Mouse (Mus musculus): ENCODE measurements around the gene Fam172a. TPM values are rescaled to one million over a fixed set of nuclear protein-coding genes. Genes with fewer than 3 reads are reported as not detected.

The Fam172a gene
- polyA plus RNA-seq, 1 experiment from 2014 or later, result 23.3 TPM

DNA sequence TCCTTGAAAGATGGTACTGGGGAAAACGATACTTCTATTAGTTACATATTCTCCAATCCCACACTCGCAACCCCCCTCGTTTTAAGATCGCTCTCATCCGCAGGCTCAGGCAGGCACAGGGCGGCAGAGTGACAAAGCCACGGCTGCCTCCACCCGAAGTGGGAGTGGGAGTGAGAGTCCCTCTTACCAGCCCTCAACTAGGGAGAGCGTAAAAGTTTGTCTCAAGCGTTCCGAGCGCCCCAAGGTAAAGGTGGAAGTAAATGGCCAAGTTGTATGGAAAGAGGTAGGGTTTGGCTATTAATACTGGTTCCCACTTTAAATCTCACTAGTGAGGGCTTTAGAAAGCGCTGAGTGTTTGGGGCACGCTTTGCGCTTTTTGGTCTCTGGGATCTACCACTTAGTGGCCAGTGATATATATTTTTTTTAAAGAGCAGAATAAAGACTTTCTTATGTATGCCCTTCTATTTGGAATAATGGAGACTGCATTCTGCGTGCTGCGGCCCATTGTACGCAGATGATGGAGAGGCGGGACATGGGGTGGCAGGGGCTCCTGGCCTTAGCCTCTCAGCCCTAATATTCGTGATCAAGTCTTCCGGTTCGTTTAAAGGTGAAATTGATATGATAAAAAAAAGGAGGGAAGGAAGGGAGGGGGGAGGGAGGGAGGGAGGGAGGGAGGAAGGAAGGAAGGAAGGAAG is 500.2 kb downstream of the Fam172a start:
- Histone ChIP-seq H3K27me3 (ENCODE audit: control insufficient read depth, insufficient read depth, low read length) (peaks cover 16% of the 10 kb centered on the region), H3K27ac (replicated peaks in 1 of 2; ENCODE audit: control insufficient read depth in 1 of 2, insufficient read depth in 1 of 2, low read depth in 2 of 2, low read length in 2 of 2) (no peak overlapping the region; a peak in 1 of 4 replicates), H3K4me1 (ENCODE audit: control insufficient read depth in 2 of 2, insufficient read depth in 2 of 2, low read length in 2 of 2) (peaks cover 0 to 8% of the 10 kb centered on the region in 2 experiments; a peak in 1 of 4 replicates), H3K4me3 (ENCODE audit: control insufficient read depth in 1 of 2, insufficient read depth in 1 of 2, low read depth in 1 of 2, low read length in 2 of 2) (peak overlapping the region; percentile 48 to 81), H3K9ac (ENCODE audit: low read length) (peak overlapping the region; percentile 74; the same call in 1 of the 2 replicates), H3K36me3 (ENCODE audit: control insufficient read depth, insufficient read depth, low read length) (no peaks in the 10 kb centered on the region), H3K9me3 (ENCODE audit: control insufficient read depth, low read length) (no peaks in the 10 kb centered on the region), H3K4me2 (ENCODE audit: low read length) (peak overlapping the region; percentile 83)
- no peak for ATAC-seq (ENCODE audit: insufficient number of reproducible peaks, insufficient read depth, low FRiP score, low read depth)
- under 1% methylated on average over 22 of the region's 22 CpGs for whole genome bisulfite sequencing

DNA sequence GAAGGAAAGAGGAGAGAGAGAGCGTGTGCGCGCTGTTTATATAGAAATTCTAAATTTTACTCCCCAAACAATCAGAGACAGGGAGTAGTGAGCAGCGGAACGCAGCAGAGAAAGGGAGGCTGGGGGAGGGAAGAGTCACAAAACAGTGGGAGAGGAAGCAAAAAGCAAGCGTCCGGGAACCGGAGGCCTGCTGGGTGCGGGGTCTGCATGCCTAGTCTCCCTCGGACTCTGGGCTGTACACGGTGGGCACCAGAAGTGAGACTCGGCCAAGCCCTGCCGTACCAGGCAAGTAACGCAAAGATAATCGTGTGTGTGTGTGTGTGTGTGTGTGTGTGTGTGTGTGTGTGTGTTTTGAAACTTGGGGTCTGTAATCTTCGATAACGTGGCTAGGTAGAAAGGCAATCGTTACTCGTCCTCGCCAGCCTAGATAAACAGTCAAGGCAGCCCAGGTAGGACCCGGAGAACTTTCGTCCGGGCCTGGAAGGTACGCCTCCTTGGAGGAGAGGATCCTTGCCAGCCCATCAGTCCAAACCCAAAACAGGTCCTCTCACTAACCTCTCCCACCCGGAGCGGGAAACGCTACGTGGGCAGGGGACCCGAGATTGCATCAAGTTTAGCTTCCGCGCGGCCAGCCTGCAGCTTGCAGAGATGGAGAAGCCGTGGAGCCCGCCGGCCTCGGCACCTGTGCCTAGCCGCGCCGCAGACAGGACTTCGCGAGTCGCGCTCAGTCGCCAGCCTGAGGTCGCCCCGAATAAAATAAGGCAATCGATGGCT is 500.9 kb downstream of the Fam172a start:
- H3K4me1 ChIP-seq (ENCODE audit: control insufficient read depth in 2 of 2, insufficient read depth in 2 of 2, low read length in 2 of 2), result peaks cover 0 to 4% of the 10 kb centered on the region in 2 experiments; a peak in 1 of 4 replicates
- H3K4me3 ChIP-seq (ENCODE audit: control insufficient read depth in 1 of 2, insufficient read depth in 1 of 2, low read depth in 1 of 2, low read length in 2 of 2), result peak overlapping the region; percentile 58 to 81
- peak overlapping the region; percentile 20 to 73; a peak in 2 of 4 replicates for H3K27ac ChIP-seq (replicated peaks in 1 of 2; ENCODE audit: control insufficient read depth in 1 of 2, insufficient read depth in 1 of 2, low read depth in 2 of 2, low read length in 2 of 2)
- peaks cover 10% of the 10 kb centered on the region for H3K27me3 ChIP-seq (ENCODE audit: control insufficient read depth, insufficient read depth, low read length)
- no peaks in the 10 kb centered on the region for H3K36me3 ChIP-seq (ENCODE audit: control insufficient read depth, insufficient read depth, low read length)
- peak overlapping the region; percentile 83 for H3K4me2 ChIP-seq (ENCODE audit: low read length)
- no peaks in the 10 kb centered on the region for H3K9me3 ChIP-seq (ENCODE audit: control insufficient read depth, low read length)
- no peak for ATAC-seq (ENCODE audit: insufficient number of reproducible peaks, insufficient read depth, low FRiP score, low read depth)
- peak overlapping the region; percentile 74 for H3K9ac ChIP-seq (ENCODE audit: low read length)
- under 1% methylated on average over 47 of the region's 47 CpGs for WGBS

DNA sequence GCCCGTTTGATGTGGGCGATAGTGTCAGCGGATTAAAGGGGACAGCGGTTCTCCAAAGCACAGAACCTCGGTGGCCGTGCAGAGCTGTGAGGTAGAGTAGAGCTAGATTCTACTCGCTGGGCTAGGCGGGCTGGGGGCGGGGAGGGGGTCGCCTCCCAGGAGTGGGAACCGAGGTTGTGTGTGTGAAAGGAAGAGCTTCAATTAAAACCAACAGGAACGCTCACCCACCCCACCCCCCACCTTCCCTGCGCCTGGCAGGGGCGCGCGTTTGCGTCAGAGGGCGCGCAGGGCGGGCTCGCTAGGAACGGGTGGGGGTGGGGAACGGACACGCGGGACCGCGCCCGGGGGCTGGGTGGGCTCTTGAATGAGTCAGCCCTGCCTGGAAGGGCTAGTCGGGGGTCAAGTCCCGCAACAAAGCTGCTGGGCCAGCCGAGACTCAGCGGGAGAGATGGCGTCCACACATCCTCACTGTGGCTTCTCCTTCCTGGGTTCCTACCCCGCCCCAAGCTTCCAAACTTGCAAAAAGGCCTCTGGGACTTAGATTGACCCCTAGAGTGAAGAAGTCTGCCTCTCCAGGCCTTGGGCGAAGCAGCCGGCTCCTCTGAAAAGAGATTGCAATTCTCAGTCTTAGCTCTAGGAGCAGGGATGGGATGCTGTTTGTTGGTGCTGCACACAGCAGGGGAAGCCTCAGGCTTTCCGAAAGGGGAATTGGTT is 501.7 kb downstream of the Fam172a start:
- H3K4me1 ChIP-seq (ENCODE audit: control insufficient read depth in 2 of 2, insufficient read depth in 2 of 2, low read length in 2 of 2), result 0 out of 4 replicates have a peak, but pooled peaks cover 0 to 3% of the 10 kb centered on the region in 2 experiments
- no peaks in the 10 kb centered on the region for H3K9me3 ChIP-seq (ENCODE audit: control insufficient read depth, low read length)
- peak overlapping the region; percentile 57 to 73; a peak in 3 of 4 replicates for H3K27ac ChIP-seq (replicated peaks in 1 of 2; ENCODE audit: control insufficient read depth in 1 of 2, insufficient read depth in 1 of 2, low read depth in 2 of 2, low read length in 2 of 2)
- H3K27me3 ChIP-seq (ENCODE audit: control insufficient read depth, insufficient read depth, low read length), result peaks cover 15% of the 10 kb centered on the region
- peak overlapping the region; percentile 83 for H3K4me2 ChIP-seq (ENCODE audit: low read length)
- H3K9ac ChIP-seq (ENCODE audit: low read length), result peak overlapping the region; percentile 74
- H3K4me3 ChIP-seq (ENCODE audit: control insufficient read depth in 1 of 2, insufficient read depth in 1 of 2, low read depth in 1 of 2, low read length in 2 of 2), result peak overlapping the region; percentile 58 to 81
- no peaks in the 10 kb centered on the region for H3K36me3 ChIP-seq (ENCODE audit: control insufficient read depth, insufficient read depth, low read length)
- under 1% methylated on average over 37 of the region's 37 CpGs for WGBS
- ATAC-seq (ENCODE audit: insufficient number of reproducible peaks, insufficient read depth, low FRiP score, low read depth), result no peak

DNA sequence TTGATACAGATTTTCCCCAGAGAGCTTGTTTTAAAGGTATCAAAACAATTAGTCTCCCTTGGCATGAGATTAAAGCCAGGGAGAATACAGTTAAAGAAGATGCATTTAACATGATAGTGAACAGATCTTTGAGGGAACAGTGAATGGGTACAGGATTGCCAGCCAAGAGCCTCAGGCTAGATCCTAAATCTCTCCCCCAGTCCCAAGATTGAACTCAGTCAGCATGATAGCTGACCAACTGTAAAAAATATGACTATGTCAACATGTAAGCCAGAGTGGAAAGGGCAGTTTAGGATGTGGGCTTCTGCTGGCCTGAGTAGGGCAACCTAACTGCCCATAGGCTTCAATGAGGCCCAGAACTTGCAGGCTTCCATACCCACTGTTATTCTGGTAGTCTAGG is 503.6 kb downstream of the Fam172a start:
- Histone ChIP-seq H3K36me3 (ENCODE audit: control insufficient read depth, insufficient read depth, low read length) (no peaks in the 10 kb centered on the region), H3K4me2 (ENCODE audit: low read length) (no peak overlapping the region), H3K9me3 (ENCODE audit: control insufficient read depth, low read length) (no peaks in the 10 kb centered on the region), H3K4me3 (ENCODE audit: control insufficient read depth in 1 of 2, insufficient read depth in 1 of 2, low read depth in 1 of 2, low read length in 2 of 2) (no peak overlapping the region), H3K27me3 (ENCODE audit: control insufficient read depth, insufficient read depth, low read length) (peaks cover 25% of the 10 kb centered on the region), H3K9ac (ENCODE audit: low read length) (no peak overlapping the region), H3K27ac (replicated peaks in 1 of 2; ENCODE audit: control insufficient read depth in 1 of 2, insufficient read depth in 1 of 2, low read depth in 2 of 2, low read length in 2 of 2) (no peak overlapping the region), H3K4me1 (ENCODE audit: control insufficient read depth in 2 of 2, insufficient read depth in 2 of 2, low read length in 2 of 2) (peaks cover 3 to 8% of the 10 kb centered on the region in 2 experiments; a peak in 3 of 4 replicates)
- ATAC-seq (ENCODE audit: insufficient number of reproducible peaks, insufficient read depth, low FRiP score, low read depth), result no peak

DNA sequence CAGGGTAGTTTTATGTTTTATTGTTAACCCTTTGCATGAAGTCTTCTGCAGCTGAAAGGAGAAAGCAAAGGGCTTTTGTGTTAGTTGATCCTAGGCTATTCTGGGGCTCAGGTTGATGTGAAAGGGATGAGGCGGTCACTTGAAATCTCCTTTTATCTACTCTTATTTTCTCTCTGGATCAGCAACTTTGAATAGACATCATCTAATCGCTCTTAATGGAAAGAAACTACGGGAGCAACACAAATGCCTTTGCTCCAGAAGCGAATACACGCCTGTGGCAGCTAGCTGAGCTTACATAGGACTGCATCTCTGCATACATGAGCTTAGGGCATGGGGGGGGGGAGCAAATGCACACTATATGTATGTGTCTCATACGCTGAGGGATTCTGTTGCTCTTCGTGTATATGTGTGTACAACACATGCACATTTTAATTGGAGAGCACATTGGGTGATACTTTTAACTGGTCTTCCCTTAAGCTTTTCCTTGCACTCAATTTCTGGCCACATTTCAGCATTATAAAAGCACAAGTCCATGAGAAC is 505.1 kb downstream of the Fam172a start:
- H3K36me3 ChIP-seq (ENCODE audit: control insufficient read depth, insufficient read depth, low read length), result no peaks in the 10 kb centered on the region
- no peak overlapping the region for H3K4me2 ChIP-seq (ENCODE audit: low read length)
- H3K9ac ChIP-seq (ENCODE audit: low read length), result no peak overlapping the region
- H3K4me3 ChIP-seq (ENCODE audit: control insufficient read depth in 1 of 2, insufficient read depth in 1 of 2, low read depth in 1 of 2, low read length in 2 of 2), result no peak overlapping the region
- H3K4me1 ChIP-seq (ENCODE audit: control insufficient read depth in 2 of 2, insufficient read depth in 2 of 2, low read length in 2 of 2), result peaks cover 6 to 12% of the 10 kb centered on the region in 2 experiments; a peak in 3 of 4 replicates
- ATAC-seq (ENCODE audit: insufficient number of reproducible peaks, insufficient read depth, low FRiP score, low read depth), result no peak
- no peak overlapping the region for H3K27ac ChIP-seq (replicated peaks in 1 of 2; ENCODE audit: control insufficient read depth in 1 of 2, insufficient read depth in 1 of 2, low read depth in 2 of 2, low read length in 2 of 2)
- H3K9me3 ChIP-seq (ENCODE audit: control insufficient read depth, low read length), result no peaks in the 10 kb centered on the region
- WGBS, result 58% methylated on average over 7 of the region's 7 CpGs
- H3K27me3 ChIP-seq (ENCODE audit: control insufficient read depth, insufficient read depth, low read length), result peaks cover 40% of the 10 kb centered on the region

DNA sequence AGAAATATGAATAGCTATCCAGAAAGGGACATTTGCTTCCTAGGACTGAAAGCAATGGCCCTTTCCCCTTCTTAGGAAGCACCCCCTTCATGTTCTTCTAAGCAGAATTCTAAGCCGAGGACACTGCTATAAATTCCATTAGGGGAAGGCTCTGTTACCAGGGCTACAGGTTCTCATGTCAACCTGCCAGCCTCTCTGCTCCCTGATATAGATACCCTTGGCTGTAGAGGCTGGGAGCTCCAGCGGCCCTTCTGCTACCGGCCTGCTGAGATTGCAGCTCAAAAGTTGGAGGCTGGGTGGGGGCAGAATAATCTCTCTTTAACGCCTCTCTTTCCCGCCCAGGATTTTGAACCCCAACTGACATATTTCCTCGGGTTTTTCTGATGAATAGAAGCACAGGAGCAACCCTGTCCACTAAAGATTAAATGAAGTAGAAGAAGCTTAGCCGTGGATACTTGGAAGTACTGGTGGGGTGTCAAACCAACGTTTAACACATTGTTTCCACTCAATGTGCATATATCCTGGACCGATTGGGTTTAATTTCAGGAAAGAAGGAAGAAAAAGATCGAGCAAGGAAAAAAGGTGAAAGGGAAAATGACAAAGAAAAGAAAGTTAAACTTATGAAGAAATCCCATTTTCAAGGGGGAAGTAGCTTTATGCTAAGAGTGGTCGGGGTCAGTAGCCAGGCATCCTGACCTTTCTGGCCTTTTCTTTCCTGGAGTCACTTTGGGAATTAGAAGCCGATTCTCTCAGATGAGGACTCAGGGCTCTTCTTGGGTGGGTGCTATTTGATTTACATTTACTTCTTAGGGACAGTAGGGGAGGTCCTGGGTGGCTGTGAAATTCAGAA is 506.2 kb downstream of the Fam172a start:
- H3K9me3 ChIP-seq (ENCODE audit: control insufficient read depth, low read length), result no peaks in the 10 kb centered on the region
- ATAC-seq (ENCODE audit: insufficient number of reproducible peaks, insufficient read depth, low FRiP score, low read depth), result no peak
- peaks cover 49% of the 10 kb centered on the region for H3K27me3 ChIP-seq (ENCODE audit: control insufficient read depth, insufficient read depth, low read length)
- no peak overlapping the region for H3K4me3 ChIP-seq (ENCODE audit: control insufficient read depth in 1 of 2, insufficient read depth in 1 of 2, low read depth in 1 of 2, low read length in 2 of 2)
- H3K36me3 ChIP-seq (ENCODE audit: control insufficient read depth, insufficient read depth, low read length), result no peaks in the 10 kb centered on the region
- peaks cover 6 to 10% of the 10 kb centered on the region in 2 experiments; a peak in 3 of 4 replicates for H3K4me1 ChIP-seq (ENCODE audit: control insufficient read depth in 2 of 2, insufficient read depth in 2 of 2, low read length in 2 of 2)
- WGBS, result 24% methylated on average over 12 of the region's 12 CpGs
- H3K27ac ChIP-seq (replicated peaks in 1 of 2; ENCODE audit: control insufficient read depth in 1 of 2, insufficient read depth in 1 of 2, low read depth in 2 of 2, low read length in 2 of 2), result no peak overlapping the region
- H3K4me2 ChIP-seq (ENCODE audit: low read length), result no peak overlapping the region
- H3K9ac ChIP-seq (ENCODE audit: low read length), result no peak overlapping the region

Data from heart, embryonic 14.5 days (tissue).